Mouse (Mus musculus): ENCODE measurements around the gene Atp2a1.
A peak's percentile ranks its signal among the peaks of the same experiment; 100 is the strongest.

Gene Atp2a1

DNA sequence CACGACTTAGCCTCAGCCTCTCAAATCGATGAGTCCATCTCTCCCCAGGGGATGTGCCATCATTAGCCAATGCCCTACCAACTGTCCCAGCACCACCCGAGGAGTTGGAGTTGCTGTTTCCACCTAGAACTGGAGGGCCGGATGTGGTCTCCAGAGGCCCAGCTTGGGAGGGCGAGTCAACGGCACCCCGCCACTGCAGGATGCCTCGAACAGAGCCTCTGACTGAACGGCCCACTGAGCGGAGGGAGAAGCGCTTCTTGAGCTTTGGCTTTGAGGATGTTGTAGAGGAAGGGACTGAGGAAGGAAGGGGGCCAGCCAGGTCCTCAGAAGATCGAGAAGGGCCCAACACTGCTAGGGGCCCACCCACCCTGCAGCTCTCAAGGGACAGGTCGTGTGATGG is 9.4 kb upstream of the Atp2a1 start:
- DNase-seq: no peak

GRCm38 (mm10) chr7:126471853-126472252 is 8.9 kb upstream of the Atp2a1 start:
- DNase-seq: no peak

DNA sequence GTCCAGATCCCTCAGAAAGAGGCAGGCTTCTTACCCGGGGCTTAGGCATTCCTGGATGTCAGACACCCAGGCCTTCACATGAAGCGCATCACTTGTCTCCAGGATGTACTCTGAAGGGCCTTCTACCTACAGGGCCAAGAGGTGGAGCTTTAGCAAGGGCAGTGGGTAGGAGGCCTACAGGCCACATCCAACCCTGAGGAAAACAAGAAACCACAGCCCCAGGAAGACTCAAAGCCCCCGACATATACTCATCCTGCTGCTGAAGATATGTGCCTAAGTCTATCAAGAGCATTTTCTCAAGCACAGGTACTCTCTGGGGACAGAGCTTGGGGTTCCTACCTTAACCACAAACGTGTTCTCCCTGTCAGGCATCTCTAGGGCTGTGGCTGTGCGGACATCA is 8.5 kb upstream of the Atp2a1 start:
- DNase-seq: no peak

DNA sequence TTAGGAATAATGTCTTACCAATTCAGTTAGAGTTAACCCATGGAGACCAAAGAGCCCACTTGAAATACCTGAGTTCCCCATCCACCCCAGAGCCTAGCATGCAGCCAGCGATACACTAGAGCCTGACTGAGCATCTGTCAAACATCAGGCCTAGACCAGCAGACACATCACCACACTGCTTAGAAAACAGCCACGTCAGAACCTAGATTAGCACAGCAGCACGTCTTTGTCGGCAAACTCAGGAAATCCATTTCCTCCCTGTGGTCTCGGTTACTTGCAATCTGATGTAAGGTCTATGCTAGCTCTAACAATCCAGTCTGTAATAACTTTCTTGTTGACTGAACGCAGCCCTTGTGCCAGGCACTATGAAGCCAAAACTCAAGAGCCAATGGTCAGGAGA is 7.2 kb upstream of the Atp2a1 start:
- DNase-seq: no peak

GRCm38 (mm10) chr7:126467834-126468627 is 5.1 kb upstream of the Atp2a1 start:
- no peak for DNase-seq

DNA sequence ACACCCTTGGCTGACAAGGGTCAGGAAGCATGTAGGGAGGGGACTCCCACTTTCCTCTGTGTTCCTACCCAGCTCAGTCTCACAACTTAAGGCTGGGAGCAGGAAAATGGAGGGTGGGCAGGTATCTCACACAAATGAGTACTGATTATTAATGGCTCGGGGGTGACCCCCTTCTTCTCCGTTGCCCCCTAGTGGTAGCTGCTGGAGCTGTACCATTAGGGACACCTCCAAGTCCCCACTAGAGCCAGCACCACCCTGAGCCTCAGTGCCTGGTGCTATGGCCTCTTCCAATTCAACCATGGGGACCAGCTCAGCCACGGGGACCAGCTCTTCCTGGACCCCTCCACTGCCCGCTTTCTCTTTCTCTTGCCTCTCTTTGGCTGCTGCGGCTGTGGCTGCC is 4.4 kb upstream of the Atp2a1 start:
- no peak for DNase-seq

- DNase-seq: no peak
Observed at GRCm38 (mm10) chr7:126466707-126467106, 3.8 kb upstream of the Atp2a1 start.

GRCm38 (mm10) chr7:126466116-126466515 is 3.2 kb upstream of the Atp2a1 start:
- DNase-seq: no peak

DNA sequence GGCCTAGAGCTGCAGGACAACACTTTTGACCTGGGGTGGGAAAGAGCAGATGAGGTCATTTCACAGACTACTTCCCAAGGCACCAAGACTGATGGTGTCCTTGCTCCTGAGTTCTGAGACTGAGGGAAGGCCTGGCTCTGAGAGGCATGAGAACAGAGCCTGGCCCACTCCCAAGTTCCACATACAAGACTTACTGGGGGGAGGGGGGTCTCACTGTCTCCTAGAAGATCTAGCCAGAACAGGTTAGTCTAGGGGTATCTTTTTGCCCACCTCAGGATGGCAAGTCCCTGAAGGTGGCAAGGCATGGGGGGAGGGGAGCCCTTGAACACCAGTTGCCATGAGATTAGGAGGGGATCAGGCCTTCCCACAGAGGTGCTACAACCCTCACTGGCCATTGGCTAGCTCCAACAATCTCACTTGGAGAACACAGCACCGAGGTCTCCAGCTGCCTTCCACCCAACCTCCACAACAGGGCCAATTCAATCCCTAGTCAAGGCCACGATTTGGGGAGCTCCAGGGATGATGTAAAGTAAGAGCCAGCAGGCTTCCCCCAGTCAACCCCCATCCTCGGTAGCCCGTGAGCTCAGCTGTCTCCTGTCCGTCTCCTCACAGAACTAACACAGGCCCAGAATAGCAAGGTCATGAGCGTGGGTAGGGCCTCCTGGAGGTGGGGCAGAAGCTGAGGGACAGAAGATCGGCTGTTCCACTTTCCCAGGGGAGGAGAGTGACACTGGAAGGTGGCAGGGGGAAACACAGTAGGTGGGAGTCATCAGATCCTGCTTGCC is 2.5 kb upstream of the Atp2a1 start:
- DNase-seq: no peak

GRCm38 (mm10) chr7:126464836-126465235 is 1.9 kb upstream of the Atp2a1 start:
- no peak for DNase-seq

- peak; percentile 50 for DNase-seq
Observed at GRCm38 (mm10) chr7:126464121-126464520, 1.2 kb upstream of the Atp2a1 start.

- no peak for DNase-seq
Observed at GRCm38 (mm10) chr7:126463547-126463946, 639 bp upstream of the Atp2a1 start.

- DNase-seq: no peak
Observed at GRCm38 (mm10) chr7:126461626-126462025, 1.3 kb downstream of the Atp2a1 start.

GRCm38 (mm10) chr7:126460623-126461399 is 2.1 kb downstream of the Atp2a1 start:
- DNase-seq: no peak

- no peak for DNase-seq
Observed at GRCm38 (mm10) chr7:126458844-126459618, 3.9 kb downstream of the Atp2a1 start.

GRCm38 (mm10) chr7:126458225-126458624 is 4.7 kb downstream of the Atp2a1 start:
- DNase-seq: no peak

- DNase-seq: no peak
Observed at GRCm38 (mm10) chr7:126456382-126457266, 6.3 kb downstream of the Atp2a1 start.

GRCm38 (mm10) chr7:126455242-126455641 is 7.7 kb downstream of the Atp2a1 start:
- no peak for DNase-seq

DNA sequence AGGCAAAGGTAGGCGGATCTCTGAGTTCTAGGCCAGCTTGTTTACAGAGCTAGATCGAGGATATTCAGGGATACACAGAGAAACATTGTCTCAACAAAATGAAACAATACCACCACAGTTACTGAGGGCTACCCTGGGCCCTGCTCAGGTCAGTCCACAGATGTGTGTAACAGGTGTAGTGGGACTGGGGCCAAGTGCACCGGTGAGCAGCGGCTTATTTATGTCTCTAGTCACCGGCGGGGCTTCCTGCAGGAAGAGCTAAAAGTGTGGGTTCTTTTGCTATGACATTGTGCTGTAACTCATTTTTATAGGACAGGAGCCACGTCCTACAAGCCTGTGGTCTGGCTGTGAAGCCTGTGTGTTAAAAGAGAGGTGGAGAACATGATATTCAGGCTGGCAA is 9.0 kb downstream of the Atp2a1 start:
- no peak for DNase-seq

- DNase-seq: no peak
Observed at GRCm38 (mm10) chr7:126452244-126452643, 10.7 kb downstream of the Atp2a1 start.

DNA sequence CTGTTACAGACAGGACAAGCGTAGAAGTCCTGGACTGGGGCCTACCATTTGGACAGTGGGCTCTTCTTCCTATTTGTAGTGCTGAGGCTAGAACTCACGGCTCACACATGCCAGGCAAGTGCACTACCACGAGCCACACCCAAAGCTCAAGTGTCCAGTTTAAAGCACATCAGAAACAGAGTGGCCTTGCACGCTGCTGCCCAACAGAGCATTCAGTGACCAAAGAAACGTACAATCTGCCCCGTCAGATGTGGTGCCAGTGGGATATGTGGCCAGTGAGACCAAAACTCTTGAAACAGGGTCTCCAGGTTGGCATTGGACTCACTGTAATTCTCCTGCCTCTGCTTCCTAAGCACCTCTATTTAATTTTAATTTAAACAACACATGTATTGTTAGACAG is 12.3 kb downstream of the Atp2a1 start:
- no peak for DNase-seq

GRCm38 (mm10) chr7:126449991-126450390 is 12.9 kb downstream of the Atp2a1 start:
- no peak for DNase-seq
